Mouse (Mus musculus) erythroid progenitor cell, adult 5-6 weeks (primary cell): ENCODE measurements around the gene Gm42688. TPM values are rescaled to one million over a fixed set of nuclear protein-coding genes. Genes with fewer than 3 reads are reported as not detected.

Experiments
- ATAC-seq: replicated peaks from 2 replicates; pipeline ENCODE4 v1.8.0; 2016; ENCODE audit warnings: moderate number of reproducible peaks, mild to moderate bottlenecking, moderate TSS enrichment, inconsistent platforms; ENCODE audit not compliant: poor library complexity, low FRiP score, severe bottlenecking
- total RNA-seq, 2 experiments: library from RNA; stranded (forward) in 1 of 2; stranded (reverse) in 1 of 2; fragments of 150-400 nt in 1 of 2; fragments of 186-747, 209-891 nt in 1 of 2; gene quantifications; 2 replicates each; pipeline versions ENCODE4 v1.2.3 to v1.2.4; 2015 to 2017; ENCODE audit warnings: low replicate concordance in 2 of 2

Gene Gm42688
- total RNA-seq, 2 experiments from 2014 or later = 1.1 to 2.9 TPM

GRCm38 (mm10) chr6:83115682-83116372, 14.4 kb downstream of the Gm42688 start:
- peak; percentile 11; the same call in 1 of the 2 replicates for ATAC-seq

GRCm38 (mm10) chr6:83116373-83117164, 15.2 kb downstream of the Gm42688 start:
- ATAC-seq = no peak

- no peak for ATAC-seq
Measured at GRCm38 (mm10) chr6:83117165-83117438, 15.7 kb downstream of the Gm42688 start.

GRCm38 (mm10) chr6:83117616-83118015, 16.2 kb downstream of the Gm42688 start:
- no peak for ATAC-seq

- ATAC-seq = no peak
Measured at GRCm38 (mm10) chr6:83118369-83118768, 17.0 kb downstream of the Gm42688 start.

GRCm38 (mm10) chr6:83118825-83119733, 17.7 kb downstream of the Gm42688 start:
- ATAC-seq = no peak

GRCm38 (mm10) chr6:83119734-83120051, 18.3 kb downstream of the Gm42688 start:
- ATAC-seq = no peak

GRCm38 (mm10) chr6:83120930-83121862, 19.8 kb downstream of the Gm42688 start, which contains the start of gene Wbp1:
Gene Wbp1, minus strand, starts transcription at chr6:83121559.
- ATAC-seq = peak; percentile 81

GRCm38 (mm10) chr6:83121863-83122710, 20.7 kb downstream of the Gm42688 start:
- ATAC-seq = peak; percentile 27

- ATAC-seq = no peak
Measured at GRCm38 (mm10) chr6:83122961-83123360, 21.5 kb downstream of the Gm42688 start.

GRCm38 (mm10) chr6:83124851-83125312, 23.5 kb downstream of the Gm42688 start:
- peak; percentile 67 for ATAC-seq

- ATAC-seq = no peak
Measured at GRCm38 (mm10) chr6:83125331-83125730, 23.9 kb downstream of the Gm42688 start, which contains the start of gene Ino80b. Gene Ino80b, minus strand, starts transcription at chr6:83125431.

- no peak for ATAC-seq
Measured at GRCm38 (mm10) chr6:83127419-83127818, 26.0 kb downstream of the Gm42688 start.

- no peak for ATAC-seq
Measured at GRCm38 (mm10) chr6:83131469-83132034, 30.1 kb downstream of the Gm42688 start.

GRCm38 (mm10) chr6:83132176-83132919, 30.9 kb downstream of the Gm42688 start:
- ATAC-seq = no peak

GRCm38 (mm10) chr6:83134226-83134625, 32.8 kb downstream of the Gm42688 start:
- no peak for ATAC-seq

- no peak for ATAC-seq
Measured at GRCm38 (mm10) chr6:83134951-83135513, 33.6 kb downstream of the Gm42688 start, which contains the start of gene Rtkn. Gene Rtkn, plus strand, starts transcription at chr6:83135463.
